Mouse (Mus musculus): ENCODE measurements around the gene Lmod2.

Gene Lmod2

DNA sequence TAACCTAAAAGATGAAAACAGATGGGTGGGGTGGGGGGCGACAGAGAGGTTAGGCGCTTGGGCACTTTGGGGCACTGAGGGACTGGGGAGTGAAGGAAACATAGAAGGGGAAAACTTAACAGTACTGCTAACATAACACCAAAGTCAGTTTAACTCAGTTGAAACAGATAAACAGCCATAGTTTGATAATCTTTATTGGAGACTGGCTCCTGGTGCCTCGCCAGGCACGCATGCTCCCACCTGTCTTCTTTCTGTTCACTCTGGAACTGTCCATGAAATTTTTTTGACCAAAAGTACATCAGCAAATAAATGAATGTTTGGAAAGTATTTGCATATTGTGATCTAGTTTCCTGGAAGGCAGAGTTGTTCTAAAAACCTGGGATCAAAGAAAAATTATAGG, 43.7 kb downstream of the Lmod2 start:
- DNase-seq (ENCODE audit: low spot score in 2 of 2), result no peak

DNA sequence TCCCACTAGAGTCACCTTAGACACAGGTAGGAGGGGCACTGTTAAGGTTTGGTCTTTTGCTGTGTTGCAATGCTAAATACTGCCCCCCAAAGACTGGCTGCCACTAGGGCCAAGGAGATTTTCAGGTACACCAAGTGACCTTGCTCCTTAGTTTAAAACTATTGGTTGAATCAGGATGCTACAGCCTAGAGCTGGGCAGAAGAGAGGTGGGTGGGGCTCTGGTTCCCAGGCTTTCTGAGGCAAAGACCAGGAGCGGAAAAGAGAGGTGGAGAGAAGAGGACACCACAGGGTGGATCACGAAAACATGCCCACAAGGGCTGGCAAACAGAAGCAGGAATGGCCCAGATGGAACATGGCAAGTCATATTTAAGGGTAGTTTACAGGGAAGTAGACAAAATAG, 44.6 kb downstream of the Lmod2 start:
- DNase-seq (ENCODE audit: low spot score in 2 of 2), result no peak

DNA sequence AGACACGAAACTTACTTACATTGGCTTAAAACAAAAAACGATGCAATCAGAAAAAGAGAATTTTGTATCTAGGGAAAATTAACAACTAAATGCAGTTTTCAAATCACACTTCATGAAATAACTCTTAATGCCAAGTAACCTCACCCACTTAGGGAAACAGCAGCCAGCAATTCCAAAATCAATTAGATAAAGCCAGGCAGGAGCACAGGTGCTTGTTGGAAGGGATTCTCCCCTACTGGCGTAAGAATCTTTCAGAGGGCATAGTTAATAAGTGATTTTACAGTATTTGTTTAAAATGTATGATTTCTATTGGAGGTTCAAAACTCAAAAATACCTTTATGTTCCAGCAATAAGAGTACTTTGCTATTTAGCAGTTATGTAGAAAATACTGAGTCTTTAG, 45.4 kb downstream of the Lmod2 start:
- DNase-seq (ENCODE audit: low spot score in 2 of 2), result no peak

DNA sequence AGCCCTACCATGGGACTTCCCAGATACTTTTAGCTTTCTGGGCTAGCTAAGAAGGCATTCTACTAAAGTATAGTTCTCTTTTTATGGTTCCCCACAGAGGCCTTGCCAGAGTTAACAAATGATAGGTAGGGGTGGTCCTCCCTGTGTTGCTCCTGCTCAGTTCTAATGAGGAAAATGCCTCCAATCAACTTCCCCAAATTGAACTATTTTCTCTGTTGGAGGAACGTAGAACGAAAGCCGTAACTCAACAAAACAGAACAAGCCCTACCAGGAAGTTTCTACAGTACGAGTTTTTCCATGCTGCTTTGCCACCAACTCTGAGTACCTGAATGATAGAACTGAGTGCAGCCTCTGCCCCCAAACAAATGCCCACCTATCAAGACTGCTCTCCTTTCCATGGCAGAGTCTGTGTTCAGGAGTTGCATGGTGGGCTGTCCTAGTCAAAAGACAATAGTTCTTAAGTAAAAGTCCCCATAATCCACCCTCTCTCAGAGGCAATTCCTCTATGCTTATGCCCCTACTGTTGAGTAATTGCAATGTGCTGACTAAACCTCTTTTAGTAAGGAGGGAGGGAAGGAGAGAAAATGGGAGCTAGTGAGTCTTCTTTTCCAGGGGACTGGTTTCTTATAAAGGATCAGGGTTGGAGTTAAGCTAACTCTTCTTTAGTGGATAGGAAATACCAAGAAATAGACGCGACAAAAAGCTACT, 47.9 kb downstream of the Lmod2 start:
- DNase-seq (ENCODE audit: low spot score in 2 of 2), result no peak

DNA sequence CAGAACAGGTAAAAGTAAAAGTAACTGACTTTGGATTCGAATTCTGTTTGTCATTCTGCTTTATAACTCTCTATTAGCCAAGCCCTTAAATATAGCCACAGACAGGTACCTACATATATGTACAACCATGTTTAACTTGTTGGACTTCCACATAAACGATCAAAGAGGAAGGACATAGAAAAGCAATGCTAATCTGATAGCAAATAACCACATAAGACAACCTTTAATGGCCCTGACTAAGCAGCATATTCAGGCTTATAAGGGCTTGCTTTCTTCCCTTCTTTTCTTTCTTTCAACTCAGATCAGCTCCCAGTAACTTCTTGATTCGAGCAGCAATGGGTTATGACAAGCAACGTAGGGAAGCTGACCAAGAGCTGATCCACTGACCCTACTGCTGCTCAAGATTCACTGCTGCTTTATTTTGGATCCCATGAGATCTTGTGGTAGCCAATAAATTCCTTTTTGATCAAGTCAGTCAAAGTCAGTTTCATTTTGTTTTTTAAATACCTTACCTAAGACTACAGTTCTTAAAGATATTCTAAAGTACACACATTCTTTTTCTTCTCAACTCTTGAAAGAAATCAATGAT, 49.6 kb downstream of the Lmod2 start:
- no peak for DNase-seq (ENCODE audit: low spot score in 2 of 2)

DNA sequence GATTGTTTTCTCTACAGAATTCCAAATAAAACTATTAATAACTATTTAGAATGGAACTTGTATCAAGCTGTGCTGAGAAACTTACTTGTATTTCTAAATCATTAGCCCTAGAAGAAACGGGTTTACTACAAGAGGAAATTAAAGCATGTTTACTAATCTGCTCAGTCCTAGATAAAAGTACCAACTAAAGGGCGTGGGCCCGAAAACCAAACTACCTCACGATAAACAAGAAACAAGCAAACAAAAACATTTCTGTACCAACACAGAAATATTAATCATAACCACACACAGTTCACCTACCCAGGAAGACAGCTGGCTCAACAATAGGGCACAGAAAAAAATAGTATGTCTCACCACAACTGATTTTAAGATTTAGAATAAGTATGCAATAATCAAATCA, 50.8 kb downstream of the Lmod2 start:
- no peak for DNase-seq (ENCODE audit: low spot score in 2 of 2)

DNA sequence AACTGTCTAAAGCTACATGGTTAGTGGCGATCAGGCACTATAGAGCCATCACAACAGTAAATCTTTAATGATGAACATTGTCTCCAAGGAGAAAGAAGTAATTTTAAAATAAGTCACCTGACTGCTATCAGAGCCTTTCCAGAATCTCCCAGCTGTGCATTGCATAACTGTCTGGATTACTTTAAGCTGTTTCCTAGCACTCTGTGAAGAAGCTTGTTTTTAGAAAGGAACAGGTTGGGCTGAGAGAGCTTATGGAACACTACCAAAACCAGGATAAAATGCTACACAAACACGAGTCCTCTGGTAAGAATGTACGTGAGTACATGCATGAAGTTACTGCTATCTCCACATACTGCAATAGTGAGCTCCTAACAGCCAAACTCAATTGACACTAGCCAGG, 53.2 kb downstream of the Lmod2 start:
- DNase-seq (ENCODE audit: low spot score in 2 of 2), result no peak

DNA sequence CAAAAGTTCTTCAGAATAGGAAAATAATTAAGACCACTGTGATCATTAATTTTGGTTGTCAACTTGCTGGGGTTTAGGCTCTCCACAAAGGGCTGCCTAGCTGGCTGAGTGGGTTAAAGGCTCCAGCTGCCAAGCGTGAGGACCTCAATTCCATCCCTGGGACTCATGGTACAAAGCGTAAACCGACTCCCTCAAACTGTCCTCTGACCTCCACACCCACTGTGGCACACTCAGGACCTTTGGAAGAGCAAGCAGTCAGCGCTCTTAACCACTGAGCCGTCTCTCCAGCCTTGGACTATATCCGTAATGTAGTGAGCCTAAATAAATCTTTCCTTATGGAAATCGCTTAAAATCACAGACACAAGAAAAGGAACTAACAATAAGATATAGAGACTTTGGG, 54.0 kb downstream of the Lmod2 start:
- DNase-seq (ENCODE audit: low spot score in 2 of 2), result no peak

All from right cerebral cortex, adult 2 months (tissue).